Mouse (Mus musculus) large intestine, adult 2 months (tissue): Measurements from ENCODE around the gene Fxr2. TPM values are rescaled to one million over a fixed set of nuclear protein-coding genes. Genes with fewer than 3 reads are reported as not detected.

Experiments used
- DNase-seq: peaks from one replicate; pipeline ENCODE4 v3.0.0-alpha.2; 2012; ENCODE audit warnings: low read depth, low spot score
- WGBS: fragments of 180-500 bp; shearing (Covaris S2); methylation state at CpG from one replicate; pipeline ENCODE4 v1.1.7; 2018; 5-methylcytosine and 5-hydroxymethylcytosine counted together
- polyA plus RNA-seq: library from polyadenylated mRNA; depleted of rRNA; stranded (reverse); fragments of >200 nt; gene quantifications from 2 replicates; pipeline ENCODE4 v1.2.3, GENCODE M21; 2012; rRNA removed

Fxr2 gene
- polyA plus RNA-seq, result 29.6 and 35.8 TPM in 2 replicates

DNA sequence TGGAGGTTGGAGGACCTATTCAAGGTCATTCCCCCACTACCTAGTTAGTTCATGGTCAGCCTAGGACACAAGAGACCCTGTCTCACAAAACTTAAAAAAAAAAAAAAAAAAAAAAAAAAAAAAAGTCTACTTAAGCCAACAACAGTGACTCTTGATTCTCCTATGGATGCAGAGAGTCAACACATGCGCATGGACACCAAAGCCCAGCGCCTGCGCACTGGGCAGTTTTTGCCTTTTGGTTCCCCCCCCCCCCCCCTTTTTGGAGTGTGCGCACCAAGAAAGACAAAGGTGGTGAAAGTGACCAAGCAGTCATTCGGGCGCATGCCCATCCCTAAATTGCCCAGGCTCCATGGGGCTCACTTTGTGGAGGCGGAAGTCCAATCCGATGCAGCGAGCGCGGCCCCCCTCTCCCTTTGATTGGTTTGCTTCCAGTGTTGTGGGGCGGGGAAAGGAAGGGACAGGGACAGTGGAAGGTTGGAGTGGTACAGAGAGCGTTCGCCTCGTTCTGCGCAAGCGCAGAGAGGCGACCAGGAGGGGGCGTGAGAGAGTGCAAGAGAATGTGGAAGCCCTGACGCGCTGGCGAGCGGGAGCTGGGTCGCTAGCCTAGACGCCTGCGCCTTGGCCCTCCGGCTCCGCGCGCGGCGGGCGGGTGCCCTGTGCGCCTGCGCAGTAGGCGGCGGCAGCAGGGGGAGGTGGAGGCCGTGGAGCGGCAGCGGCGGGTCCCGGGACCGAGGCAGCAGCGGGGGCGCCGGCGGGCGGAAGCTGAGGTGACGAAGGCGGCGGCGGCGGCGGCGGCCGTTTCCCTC is at the start of gene Fxr2:
TSS of gene Fxr2 (plus strand) at position 707 of the 806 bp plus-strand sequence.
- WGBS, result under 1% methylated on average over 55 of the region's 56 CpGs
- peak; percentile 100 for DNase-seq

DNA sequence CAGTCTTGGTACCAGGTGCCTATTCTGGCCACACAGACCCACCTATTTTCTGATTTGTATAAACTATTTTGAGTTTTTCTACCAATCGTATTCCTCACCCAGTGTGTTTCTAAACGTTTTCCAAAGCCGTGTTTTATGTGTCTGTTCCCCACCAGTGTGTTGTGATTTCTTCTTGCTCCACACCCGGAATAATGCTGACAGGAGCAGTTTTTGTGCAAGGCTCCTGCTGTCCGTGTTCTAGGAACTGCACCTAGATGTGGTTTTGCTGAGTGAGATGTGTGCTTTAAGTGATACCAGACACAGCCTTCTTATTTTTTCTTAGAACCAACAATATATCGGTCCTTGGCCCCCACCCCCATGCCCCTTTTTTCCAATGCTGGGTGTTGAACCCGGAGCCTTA is 48.8 kb upstream of the Fxr2 start:
- WGBS, result 66% methylated on average over 7 of the region's 7 CpGs
- no peak for DNase-seq

DNA sequence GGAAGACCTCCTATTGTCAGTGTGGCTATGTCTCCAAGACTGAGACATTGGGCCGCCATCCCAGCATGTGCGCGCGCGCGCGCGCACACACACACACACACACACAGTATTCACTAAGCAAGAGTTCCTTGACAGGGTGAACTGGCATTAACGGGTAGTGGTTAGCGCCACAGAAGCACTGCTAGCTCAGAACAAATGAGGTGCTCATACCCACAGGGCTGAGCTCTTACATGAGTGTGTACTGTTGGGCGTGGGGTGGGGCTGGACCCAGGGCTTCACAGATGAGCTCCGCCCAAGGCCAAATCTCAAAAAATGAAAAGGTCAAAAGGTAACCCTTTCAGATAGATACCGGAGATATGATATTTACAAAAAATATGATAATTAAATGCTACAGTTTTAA is 47.9 kb upstream of the Fxr2 start:
- WGBS, result 90% methylated on average over 13 of the region's 13 CpGs
- DNase-seq, result no peak

DNA sequence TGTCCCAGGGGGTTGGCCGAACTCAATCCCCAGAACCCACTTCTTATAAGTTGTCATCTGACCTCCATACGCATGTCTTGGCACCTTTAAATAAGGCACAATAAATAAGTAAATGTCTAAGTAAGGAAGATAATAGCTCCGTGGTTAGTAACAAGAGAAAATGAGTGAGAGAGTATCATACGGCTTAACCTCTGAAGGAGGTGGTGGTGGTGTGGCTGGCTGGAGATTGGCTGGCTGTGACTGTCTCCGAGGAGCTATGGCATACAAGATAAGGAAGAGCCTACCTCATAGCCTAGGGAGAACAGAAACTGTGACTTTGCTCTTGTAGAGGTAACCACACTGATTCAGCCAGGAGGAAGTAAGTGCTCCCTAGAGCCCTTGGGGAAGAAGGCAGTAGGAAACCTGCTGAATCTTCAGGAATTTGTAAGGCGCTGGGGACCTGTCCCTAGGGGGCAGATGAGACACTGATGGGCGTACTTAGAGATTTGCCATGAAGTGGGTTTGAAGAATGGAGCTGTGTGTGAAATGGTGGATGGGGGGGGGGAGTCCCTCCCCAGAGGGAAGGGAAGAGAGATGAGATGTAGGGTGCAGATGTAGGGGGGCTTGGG is 47.0 kb upstream of the Fxr2 start:
- no peak for DNase-seq
- 73% methylated on average over 7 of the region's 7 CpGs for WGBS

DNA sequence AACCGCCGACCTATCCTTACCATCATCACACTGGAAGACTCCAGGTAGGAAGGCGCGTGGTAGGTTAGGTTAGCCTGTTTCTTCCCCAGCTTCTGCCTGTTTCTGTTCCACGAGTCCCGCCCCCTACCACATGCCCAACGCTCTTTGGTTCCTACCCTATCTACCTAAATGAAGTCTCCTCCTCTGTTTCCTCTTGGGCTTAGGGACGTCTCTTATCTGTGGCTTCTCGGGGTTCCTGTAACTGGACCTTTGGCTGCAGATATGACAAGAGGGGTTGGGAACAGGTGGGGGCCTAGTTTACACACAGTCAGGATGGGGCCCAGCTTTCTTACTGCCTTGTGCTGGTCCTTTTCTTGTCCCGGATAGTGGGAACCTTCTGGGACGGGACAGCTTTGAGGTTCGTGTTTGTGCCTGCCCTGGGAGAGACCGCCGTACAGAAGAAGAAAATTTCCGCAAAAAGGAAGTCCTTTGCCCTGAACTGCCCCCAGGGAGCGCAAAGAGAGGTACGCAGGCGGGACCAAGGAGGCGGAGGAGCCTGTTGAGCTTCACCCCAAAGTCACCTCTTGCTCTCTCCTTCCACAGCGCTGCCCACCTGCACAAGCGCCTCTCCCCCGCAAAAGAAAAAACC is 43.5 kb upstream of the Fxr2 start:
- WGBS, result 93% methylated on average over 22 of the region's 22 CpGs
- DNase-seq, result no peak

DNA sequence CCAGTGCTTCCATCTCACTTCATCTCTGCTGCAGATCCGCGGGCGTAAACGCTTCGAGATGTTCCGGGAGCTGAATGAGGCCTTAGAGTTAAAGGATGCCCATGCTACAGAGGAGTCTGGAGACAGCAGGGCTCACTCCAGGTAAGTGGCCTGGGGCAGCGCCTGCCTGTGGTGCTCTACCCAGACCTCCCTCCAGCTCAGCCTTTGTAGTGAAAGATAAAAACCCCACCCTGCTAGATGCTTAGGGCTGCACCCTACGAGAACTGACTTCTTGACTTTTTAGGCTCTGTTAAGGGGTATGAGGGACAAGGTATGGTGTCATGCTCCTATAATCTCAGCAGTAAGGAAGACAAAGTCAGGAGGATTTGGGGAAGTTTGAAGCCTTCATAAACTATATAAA is 42.2 kb upstream of the Fxr2 start:
- DNase-seq, result no peak
- WGBS, result 92% methylated on average over 8 of the region's 8 CpGs

DNA sequence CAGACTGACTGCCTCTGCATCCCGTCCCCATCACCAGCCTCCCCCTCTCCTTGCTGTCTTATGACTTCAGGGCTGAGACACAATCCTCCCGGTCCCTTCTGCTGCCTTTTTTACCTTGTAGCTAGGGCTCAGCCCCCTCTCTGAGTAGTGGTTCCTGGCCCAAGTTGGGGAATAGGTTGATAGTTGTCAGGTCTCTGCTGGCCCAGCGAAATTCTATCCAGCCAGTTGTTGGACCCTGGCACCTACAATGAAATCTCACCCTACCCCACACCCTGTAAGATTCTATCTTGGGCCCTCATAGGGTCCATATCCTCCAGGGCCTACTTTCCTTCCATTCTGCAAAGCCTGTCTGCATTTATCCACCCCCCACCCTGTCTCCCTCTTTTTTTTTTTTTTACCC is 41.4 kb upstream of the Fxr2 start:
- WGBS, result 92% methylated on average over 3 of the region's 3 CpGs
- DNase-seq, result no peak

DNA sequence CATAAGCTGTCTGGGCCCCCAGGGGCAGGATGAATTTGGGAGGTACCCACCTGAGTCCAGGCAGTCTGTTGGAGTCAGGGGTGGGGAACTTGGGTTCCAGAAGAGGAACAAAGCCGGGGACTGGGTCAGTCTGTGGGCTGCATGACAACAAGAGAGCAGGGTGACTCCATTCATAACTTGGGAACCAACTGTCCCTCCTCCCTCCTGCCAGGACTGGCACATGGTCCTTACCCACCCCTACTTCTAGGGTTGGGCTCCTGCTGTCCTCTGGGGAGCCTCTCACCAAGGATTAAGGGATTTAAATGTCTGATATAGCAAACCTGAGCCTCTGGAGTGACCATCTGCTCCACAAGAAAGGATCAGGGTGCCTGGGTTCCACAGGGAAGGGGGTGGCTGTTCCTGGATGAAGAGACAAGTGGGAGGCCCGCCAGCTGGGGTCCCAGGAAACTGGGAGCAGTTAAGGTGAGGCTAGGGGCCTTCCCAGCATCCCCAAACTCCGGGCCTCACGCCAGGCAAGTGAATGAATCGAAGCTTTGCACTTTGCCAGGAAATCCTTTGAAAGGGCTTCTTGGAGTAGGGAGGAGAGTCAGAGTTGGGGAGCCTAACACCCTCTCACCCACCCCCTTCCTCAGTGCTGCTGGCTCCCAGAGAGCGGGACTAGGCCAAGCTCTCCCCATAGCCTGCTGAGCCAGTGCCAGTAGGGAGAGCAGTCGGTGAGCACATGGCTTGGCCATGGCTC is 40.7 kb upstream of the Fxr2 start:
- 72% methylated on average over 7 of the region's 7 CpGs for WGBS
- no peak for DNase-seq

DNA sequence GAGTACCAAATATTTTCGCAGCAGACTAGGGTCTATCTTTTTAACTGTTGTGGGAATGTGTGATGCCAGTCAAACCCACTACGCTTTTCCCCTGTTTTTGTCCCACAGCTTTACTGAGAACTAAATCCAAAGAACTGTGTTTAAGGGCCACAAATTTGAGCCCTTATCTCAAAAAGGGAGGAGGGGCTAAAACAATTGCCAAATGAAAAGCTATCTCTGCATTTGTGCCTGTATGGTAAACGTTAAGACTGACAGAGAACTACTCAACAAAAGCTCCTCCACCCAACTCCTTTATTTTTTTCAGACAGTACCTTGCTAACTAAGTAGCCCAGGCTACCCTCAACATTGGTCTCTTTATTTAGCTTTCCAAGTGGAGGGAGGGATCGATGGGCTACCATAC is 40.0 kb upstream of the Fxr2 start:
- DNase-seq, result no peak
- 76% methylated on average over 4 of the region's 4 CpGs for WGBS

DNA sequence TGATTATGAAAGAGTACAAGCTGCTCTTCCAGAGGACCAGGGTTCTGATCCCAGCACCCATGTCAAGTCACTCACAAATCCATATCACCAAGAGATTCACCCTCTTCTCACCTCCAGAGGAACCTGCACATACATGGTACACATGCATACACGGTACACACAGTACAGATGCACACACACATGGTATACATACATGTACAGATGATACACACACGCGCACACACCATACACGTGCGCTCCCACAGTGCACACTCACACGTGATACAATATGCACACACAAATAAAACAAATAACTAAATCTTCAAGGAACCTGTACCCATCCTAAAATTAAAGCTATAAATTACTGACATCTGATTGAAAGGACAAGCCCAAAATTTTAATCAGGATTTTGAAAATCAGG is 37.9 kb upstream of the Fxr2 start:
- WGBS, result 92% methylated on average over 6 of the region's 6 CpGs
- DNase-seq, result no peak

DNA sequence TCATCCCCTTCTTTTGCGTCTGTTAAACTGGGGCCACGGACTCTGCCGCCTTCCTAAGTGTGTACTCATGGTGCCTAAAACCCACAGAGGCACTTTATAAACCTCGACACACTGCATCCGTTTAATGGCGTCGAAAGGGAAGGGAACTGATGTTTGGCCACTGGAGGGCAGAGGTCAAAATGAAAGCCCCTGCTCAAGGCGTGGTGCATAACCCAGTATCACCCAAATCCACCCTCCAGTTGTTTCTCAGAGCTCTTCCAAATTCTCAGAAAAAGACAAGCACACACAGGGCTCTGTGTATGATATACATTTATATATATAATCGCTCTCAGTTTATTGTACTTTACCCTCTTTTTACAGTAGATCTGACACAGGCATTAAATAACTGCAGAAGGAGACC is 33.4 kb upstream of the Fxr2 start:
- WGBS, result 14% methylated on average over 9 of the region's 9 CpGs
- no peak for DNase-seq

DNA sequence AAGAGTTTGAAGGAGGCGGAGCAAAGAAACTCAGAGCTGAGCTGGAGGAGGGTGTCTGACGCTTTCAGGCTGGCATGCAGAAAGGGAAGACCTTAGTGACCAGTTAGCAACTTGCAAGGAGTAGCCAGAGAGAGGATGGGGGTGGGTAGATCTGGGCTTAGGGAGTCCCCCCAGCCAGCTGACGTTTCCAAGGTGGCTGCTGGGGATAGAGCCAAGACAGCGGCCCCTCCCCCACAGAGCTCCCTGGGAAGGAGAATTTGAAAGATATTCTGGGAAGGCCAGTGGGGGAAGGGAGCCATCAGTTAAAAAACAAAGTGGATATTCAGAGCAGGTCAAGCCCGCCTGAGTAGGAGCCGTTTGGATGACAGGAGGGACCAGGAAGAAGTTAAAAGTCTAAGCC is 32.7 kb upstream of the Fxr2 start:
- WGBS, result 29% methylated on average over 6 of the region's 6 CpGs
- DNase-seq, result no peak

DNA sequence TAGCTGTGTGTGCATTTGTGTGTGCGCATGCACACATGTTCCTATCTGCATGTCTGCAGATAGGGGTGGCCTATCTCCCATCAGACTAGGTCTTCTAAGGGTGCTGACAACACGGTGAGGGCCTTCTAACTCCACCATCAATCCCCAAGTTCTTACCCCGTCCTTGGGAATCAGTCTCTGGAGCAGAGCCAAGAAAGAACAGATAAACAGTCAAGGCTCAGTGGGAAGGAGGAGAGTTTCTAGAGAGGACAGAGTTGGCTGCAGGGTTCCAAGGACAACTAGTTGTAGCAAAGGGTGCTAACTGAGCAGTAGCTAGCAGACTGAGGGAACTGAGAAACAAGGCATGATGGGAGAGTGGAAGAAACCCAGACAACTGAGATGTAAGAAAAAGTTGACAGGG is 31.0 kb upstream of the Fxr2 start:
- WGBS, result 45% methylated on average over 3 of the region's 3 CpGs
- DNase-seq, result no peak

DNA sequence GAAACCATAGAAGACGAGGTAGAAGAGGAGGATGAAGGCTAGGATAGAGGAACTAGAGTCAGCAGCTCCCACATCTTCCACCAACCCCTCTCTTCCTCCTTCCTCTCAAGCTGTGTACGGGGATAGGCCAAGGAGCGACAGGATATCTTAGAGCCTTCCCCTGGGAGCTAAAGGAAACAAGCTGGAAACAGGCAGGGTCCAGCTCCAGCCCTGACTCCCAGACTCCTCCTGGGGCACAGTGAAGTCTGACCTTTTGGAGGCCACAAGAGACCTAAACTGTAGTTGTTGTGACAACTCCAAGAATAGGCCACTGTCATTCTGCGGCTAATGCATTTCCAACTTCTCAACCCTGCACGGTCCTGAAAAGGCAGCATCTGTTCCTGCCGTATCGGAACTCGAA is 29.3 kb upstream of the Fxr2 start:
- no peak for DNase-seq
- 90% methylated on average over 8 of the region's 8 CpGs for WGBS

DNA sequence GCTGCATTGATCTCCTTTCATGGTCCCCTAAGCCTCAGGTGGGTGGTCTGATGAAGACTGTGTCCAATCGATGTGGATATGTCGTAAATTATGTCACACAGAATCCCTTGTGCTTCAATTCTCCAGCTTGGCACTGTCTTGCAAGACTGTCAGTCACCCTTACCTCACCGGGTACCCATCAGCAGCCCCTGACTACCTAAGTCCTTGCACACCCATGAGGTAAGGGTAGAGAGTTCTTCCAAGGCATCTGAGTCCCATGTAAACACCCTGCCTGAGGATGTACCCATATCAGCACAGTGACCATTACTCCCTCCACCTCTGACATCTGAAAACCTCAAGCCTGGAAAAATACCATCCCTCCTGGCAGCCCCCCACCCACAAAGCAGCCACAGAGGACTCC is 28.4 kb upstream of the Fxr2 start:
- DNase-seq, result no peak
- 52% methylated on average over 3 of the region's 3 CpGs for WGBS

DNA sequence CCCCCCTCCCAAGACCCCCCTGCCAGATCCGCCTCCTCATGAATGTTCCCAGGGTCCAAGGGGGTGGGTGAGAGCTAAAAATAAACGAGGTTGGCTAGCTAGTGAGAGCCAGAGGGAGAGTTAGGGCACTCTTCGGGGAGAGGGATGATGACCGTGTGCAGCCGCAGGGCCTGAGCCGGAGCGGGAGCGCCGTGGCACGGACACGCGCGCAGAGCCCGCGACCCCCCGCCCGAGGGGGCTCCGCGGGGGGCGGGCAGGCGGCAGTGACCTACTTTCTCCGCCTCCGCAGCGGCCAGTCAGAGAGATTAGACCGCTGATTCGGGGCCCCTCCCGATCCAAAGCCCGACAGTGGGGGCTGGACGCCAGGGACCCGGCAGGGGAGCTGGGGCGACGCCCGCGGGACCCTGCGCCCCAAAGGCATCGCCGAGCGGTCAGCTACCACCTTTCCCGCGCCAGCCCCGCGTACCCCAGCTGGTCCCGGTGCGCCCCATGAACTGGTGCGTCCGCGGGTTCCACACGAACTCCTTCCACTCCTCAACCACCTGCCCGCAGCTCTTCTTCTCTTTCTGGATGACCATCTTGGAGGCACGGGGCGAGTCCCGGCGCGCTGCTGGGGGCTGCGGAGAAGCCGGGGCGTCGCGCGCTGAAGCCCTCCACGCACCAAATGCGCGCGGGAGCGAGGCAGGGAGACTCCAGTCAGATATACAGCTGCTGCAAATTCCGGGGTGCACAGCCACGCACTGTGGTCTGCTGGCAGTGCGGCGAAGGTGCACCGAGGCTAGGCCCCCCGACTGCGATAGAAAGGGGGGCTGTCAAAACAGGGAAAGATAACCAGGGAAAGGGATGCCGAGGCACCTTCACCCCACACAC is 27.8 kb upstream of the Fxr2 start:
- WGBS, result 1% methylated on average over 73 of the region's 73 CpGs
- no peak for DNase-seq

DNA sequence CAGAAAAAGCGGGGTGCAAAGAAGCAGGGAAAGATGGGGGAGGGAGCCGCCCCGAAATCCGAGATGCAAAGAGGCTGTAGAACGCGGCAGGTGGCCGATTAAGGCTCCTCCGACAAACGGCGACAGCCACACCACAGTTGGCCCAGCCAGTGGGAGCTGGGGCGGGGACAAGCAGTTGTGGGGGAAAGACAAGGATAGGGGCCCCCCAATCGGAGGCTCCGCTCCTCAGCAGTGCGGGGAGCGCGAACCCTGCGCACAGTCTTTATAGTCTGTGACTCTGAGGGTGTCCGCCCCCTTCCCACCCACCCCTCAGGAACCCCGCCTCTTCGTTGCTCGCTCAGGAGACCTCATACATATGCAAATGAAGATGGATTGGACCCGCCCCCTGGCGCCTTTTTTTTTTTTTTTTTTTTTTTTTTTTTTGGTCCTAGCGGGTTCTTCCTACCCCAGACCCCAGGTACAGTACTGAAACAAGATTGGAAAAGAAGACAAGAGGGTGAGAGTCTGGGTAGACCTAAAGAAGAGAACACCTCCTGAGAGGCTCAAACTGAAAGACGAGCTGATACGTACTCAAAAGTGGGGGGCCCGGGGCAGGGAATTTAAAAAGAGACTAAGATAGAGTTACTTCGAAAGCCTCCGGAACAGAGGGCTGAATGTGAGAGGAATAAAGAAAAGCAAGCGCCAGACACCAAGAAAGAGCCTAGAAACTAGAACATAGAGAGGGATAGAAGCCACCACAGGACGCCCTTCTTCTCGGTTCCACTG is 26.9 kb upstream of the Fxr2 start, which contains the start of gene Atp1b2:
TSS of gene Atp1b2 (minus strand) at position 217 of the 765 bp plus-strand sequence.
- no peak for DNase-seq
- WGBS, result 2% methylated on average over 32 of the region's 32 CpGs

DNA sequence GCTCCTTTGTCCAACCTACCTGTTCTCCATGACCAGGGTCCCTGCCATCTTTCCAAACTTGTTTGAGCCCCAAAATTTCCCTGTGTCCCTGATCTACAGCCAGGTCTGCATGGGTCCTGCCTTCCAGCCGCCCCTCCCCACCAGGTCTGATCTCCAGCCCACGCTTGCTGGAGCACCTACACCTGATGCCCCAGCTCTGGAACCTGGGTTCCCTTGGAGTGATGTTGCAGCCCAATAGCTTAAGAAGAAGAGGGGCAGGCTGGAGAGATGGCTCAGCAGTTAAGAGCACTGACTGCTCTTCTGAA is 26.3 kb upstream of the Fxr2 start:
- DNase-seq, result no peak
- 75% methylated on average over 2 of the region's 2 CpGs for WGBS

DNA sequence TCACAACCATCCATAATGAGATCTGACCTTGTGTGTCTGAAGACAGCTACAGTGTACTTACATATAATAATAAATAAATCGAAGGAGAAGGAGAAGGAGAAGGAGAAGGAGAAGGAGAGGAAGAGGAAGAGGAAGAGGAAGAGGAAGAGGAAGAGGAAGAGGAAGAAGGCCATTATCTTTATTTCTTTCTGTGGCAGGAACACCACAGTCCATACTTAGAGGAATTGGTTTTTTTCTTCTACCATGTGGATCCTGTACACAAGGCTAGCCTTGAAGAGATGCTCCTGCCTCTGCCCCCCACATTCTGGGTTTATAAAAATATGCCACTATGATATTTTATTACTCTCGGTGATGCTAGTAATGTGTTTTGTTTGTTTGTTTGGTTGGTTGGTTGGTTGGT is 26.0 kb upstream of the Fxr2 start:
- no peak for DNase-seq
- 61% methylated on average over 2 of the region's 2 CpGs for WGBS
